ENCODE assay signal across 9 mouse cellular contexts in the genomic region with DNA sequence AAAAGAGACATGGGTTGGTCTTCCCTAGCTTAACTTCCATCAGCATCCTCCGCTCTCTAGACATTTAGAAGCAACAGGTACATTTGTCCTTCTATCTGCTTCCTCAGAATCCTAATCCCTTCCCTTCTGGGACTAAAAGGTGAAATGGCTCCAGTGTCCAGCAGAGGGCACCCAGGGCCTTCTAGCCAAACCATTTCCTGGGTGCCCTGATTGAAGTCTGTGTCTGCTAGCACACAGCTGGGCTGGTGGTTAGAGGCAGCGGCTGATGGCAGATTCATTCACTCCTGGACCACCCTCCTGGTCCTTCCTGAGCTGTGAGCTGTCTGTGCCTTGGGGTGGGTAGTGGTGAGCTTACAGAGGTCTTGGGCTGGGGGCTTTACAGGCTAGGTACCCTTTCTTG.
A peak's percentile ranks its signal among the peaks of the same experiment; 100 is the strongest.
DNase-seq lines count a peak whose midpoint lies in the region; ATAC-seq and TF ChIP-seq lines count a peak whose summit lies in the region.
"Had no signal": no experiment of that assay in that cellular context is flagged by ENCODE, and none has a peak within 500 bp of the region (broad histone marks: within the 10 kb centered on the region; RNA-seq: fewer than 3 reads in every experiment).

No protein-coding gene starts in this region.

- H3K4me3 ChIP-seq in heart, adult 2 months, result no peak overlapping the region
- no peak overlapping the region for H3K4me3 ChIP-seq in heart, embryonic 11.5 days (ENCODE audit: low read depth, low read length)
- H3K4me3 ChIP-seq in CH12.LX (replicated peaks in 1 of 3; ENCODE audit: low read depth in 2 of 3, low read length in 2 of 3, poor library complexity in 1 of 3), result no peak overlapping the region
- no peak overlapping the region for H3K4me3 ChIP-seq in bone marrow macrophage, adult 2 months (ENCODE audit: insufficient read depth, low read length)
- H3K4me3 ChIP-seq: heart, embryonic 15.5 days had no signal

- peak; percentile 72 for TF ChIP-seq CTCF in heart, adult 2 months (IDR thresholded peaks at IDR 0.05)
- peak; percentile 45 to 83; a peak in 3 of 4 replicates for TF ChIP-seq CTCF in CH12.LX (conservative IDR thresholded peaks at IDR 0.05 in 1 of 2, IDR thresholded peaks at IDR 0.05 in 1 of 2; ENCODE audit: low read depth in 2 of 2, low read length in 2 of 2)
- TF ChIP-seq CTCF in bone marrow macrophage, adult 2 months (IDR thresholded peaks at IDR 0.05; ENCODE audit: low read depth, low read length), result peak; percentile 60

- in situ Hi-C loops in CH12.LX (cut with MboI; ENCODE audit: low pct_ligation_motif_present, low pct_unique_long_range_greater_than_20kb, low sequenced_read_pairs), result no loop called here

- dilution Hi-C loops in CH12.LX (cut with MboI; ENCODE audit: extremely low pct_ligation_motif_present, extremely low pct_unique_long_range_greater_than_20kb, low sequenced_read_pairs), result no loop called here

- no peak overlapping the region for H3K9ac ChIP-seq in heart, adult 2 months (ENCODE audit: low read depth, low read length)
- no peak overlapping the region for H3K9ac ChIP-seq in heart, embryonic 11.5 days (ENCODE audit: low read depth, low read length)
- no peak overlapping the region for H3K9ac ChIP-seq in CH12.LX (ENCODE audit: insufficient read depth, low read depth)
- H3K9ac ChIP-seq: heart, embryonic 15.5 days had no signal

- no peaks in the 10 kb centered on the region for H3K27me3 ChIP-seq in heart, adult 2 months (ENCODE audit: control insufficient read depth, insufficient read depth, low read length)
- H3K27me3 ChIP-seq in heart, embryonic 11.5 days (ENCODE audit: control insufficient read depth, insufficient read depth, low read length), result no peaks in the 10 kb centered on the region
- H3K27me3 ChIP-seq in CH12.LX (replicated peaks), result peaks cover 56% of the 10 kb centered on the region

- no peaks in the 10 kb centered on the region for H3K79me2 ChIP-seq in heart, adult 2 months (replicated peaks; ENCODE audit: control insufficient read depth, insufficient read depth, low read length)
- no peaks in the 10 kb centered on the region for H3K79me2 ChIP-seq in CH12.LX (replicated peaks; ENCODE audit: control insufficient read depth, extremely low read depth, insufficient read depth, poor library complexity, severe bottlenecking)

- H3K9me3 ChIP-seq in heart, embryonic 11.5 days (replicated peaks; ENCODE audit: control insufficient read depth, low read length), result no peaks in the 10 kb centered on the region
- H3K9me3 ChIP-seq in CH12.LX (replicated peaks; ENCODE audit: low read length), result no peaks in the 10 kb centered on the region
- H3K9me3 ChIP-seq: heart, embryonic 15.5 days had no signal

- intact Hi-C loops in heart, adult 2 months (cut with DNase I), result loop anchor here (1.0 to 5.0 kb wide), 2 partner anchors 47 to 127 kb away; no protein-coding TSS in a partner anchor

- no peaks in the 10 kb centered on the region for H3K36me3 ChIP-seq in heart, adult 2 months (ENCODE audit: control insufficient read depth, insufficient read depth, low read length)
- no peaks in the 10 kb centered on the region for H3K36me3 ChIP-seq in heart, embryonic 11.5 days (ENCODE audit: control insufficient read depth, insufficient read depth, low read length)
- H3K36me3 ChIP-seq in CH12.LX (replicated peaks in 1 of 2; ENCODE audit: control insufficient read depth in 1 of 2, insufficient read depth in 1 of 2, low read length in 1 of 2), result no peaks in the 10 kb centered on the region
- H3K36me3 ChIP-seq: heart, embryonic 15.5 days had no signal

- DNase-seq in heart, adult 2 months, result peak in 1 of 2 experiments; percentile 31
- DNase-seq in CH12.LX (ENCODE audit: extremely low read depth), result peak; percentile 42
- peak; percentile 62 to 68 for DNase-seq in left cerebral cortex, adult 18-20 months (ENCODE audit: low spot score in 2 of 2)
- peak; percentile 2 for DNase-seq in naive thymus-derived CD4-positive, alpha-beta T cell, adult 2 months (ENCODE audit: low read depth)
- DNase-seq in T-cell, adult 2 months (ENCODE audit: low spot score), result no peak

- H3K4me1 ChIP-seq in heart, adult 2 months (ENCODE audit: control insufficient read depth, insufficient read depth, low read length), result peaks cover under 1% of the 10 kb centered on the region; the same call in 1 of the 2 replicates
- peaks cover under 1% of the 10 kb centered on the region for H3K4me1 ChIP-seq in heart, embryonic 11.5 days (ENCODE audit: control insufficient read depth, insufficient read depth, low read length)
- H3K4me1 ChIP-seq in CH12.LX (ENCODE audit: control insufficient read depth in 1 of 2, insufficient read depth in 2 of 2), result no peaks in the 10 kb centered on the region
- H3K4me1 ChIP-seq in bone marrow macrophage, adult 2 months (ENCODE audit: control insufficient read depth, insufficient read depth, low read length), result no peaks in the 10 kb centered on the region

- H3K4me2 ChIP-seq in heart, embryonic 11.5 days, result no peak overlapping the region
- no peak overlapping the region for H3K4me2 ChIP-seq in CH12.LX (ENCODE audit: insufficient read depth, low read depth, poor library complexity, severe bottlenecking)
- H3K4me2 ChIP-seq: heart, embryonic 15.5 days had no signal

- TF ChIP-seq EP300 in heart, adult 2 months (IDR thresholded peaks at IDR 0.05; ENCODE audit: insufficient read depth, low read depth, low read length), result 0 out of 2 replicates have a peak, but pooled peaks have one; percentile 32
- TF ChIP-seq EP300 in CH12.LX (IDR thresholded peaks at IDR 0.05; ENCODE audit: low read length), result no peak

- H3K27ac ChIP-seq in heart, adult 2 months, result no peak overlapping the region
- no peak overlapping the region for H3K27ac ChIP-seq in heart, embryonic 11.5 days (ENCODE audit: low read depth, low read length)
- H3K27ac ChIP-seq in CH12.LX (ENCODE audit: insufficient read depth, low read depth), result no peak overlapping the region
- H3K27ac ChIP-seq in bone marrow macrophage, adult 2 months (ENCODE audit: insufficient read depth, low read depth, low read length), result no peak overlapping the region
- H3K27ac ChIP-seq: heart, embryonic 15.5 days had no signal

- TF ChIP-seq RAD21 in CH12.LX (IDR thresholded peaks at IDR 0.05; ENCODE audit: low read depth, low read length), result peak; percentile 72

- ATAC-seq in heart, embryonic 11.5 days (replicated peaks; ENCODE audit: insufficient number of reproducible peaks, low FRiP score, low TSS enrichment), result no peak
- ATAC-seq in frontal cortex, adult (ENCODE audit: low TSS enrichment), result peak; percentile 91

- 56% methylated on average over 2 of the region's 2 CpGs for WGBS in heart, adult 2 months
- 37% methylated on average over 2 of the region's 2 CpGs for WGBS in heart, embryonic 11.5 days (ENCODE audit: insufficient replicate concordance)

- no peak for TF ChIP-seq POLR2A in heart, adult 2 months (IDR thresholded peaks at IDR 0.05; ENCODE audit: insufficient read depth, low read depth, low read length)
- no peak for TF ChIP-seq POLR2A in CH12.LX (IDR thresholded peaks at IDR 0.05; ENCODE audit: low read depth, low read length)
- TF ChIP-seq POLR2A in bone marrow macrophage, adult 2 months (IDR thresholded peaks at IDR 0.05; ENCODE audit: borderline replicate concordance, low read depth, low read length), result no peak

TF ChIP-seq in CH12.LX, 34 proteins besides CTCF, POLR2A, EP300 and RAD21:
- TF ChIP-seq SMC3 (IDR thresholded peaks at IDR 0.05; ENCODE audit: low read depth, low read length) (peak; percentile 84), E2F4 (IDR thresholded peaks at IDR 0.05; ENCODE audit: insufficient replicate concordance, low read depth, low read length) (no peak), TBP (conservative IDR thresholded peaks at IDR 0.05; ENCODE audit: low read depth, low read length) (no peak), ELF1 (IDR thresholded peaks at IDR 0.05; ENCODE audit: low read depth, low read length) (peak; percentile 54; the same call in 1 of the 2 replicates), POLR2AphosphoS2 (IDR thresholded peaks at IDR 0.05; ENCODE audit: low read depth, low read length) (no peak), HCFC1 (IDR thresholded peaks at IDR 0.05; ENCODE audit: low read depth, low read length) (no peak)
